Mouse (Mus musculus): ENCODE results near the gene Chchd5. TPM values are rescaled to one million over a fixed set of nuclear protein-coding genes. Genes with fewer than 3 reads are reported as not detected.

Gene Chchd5
- polyA plus RNA-seq, 1 experiment from 2014 or later, result 27.9 TPM

Other genes starting within 250 kb of the Chchd5 start
- 9.4 and 10.9 TPM in 2 replicates for gene Zc3h8, start 185.6 kb upstream of the Chchd5 start, polyA plus RNA-seq (2015; fragmentation: Nextera tagmentation; extraction: Ambion mirVana)
- 3.7 TPM in 2 replicates for gene Zc3h6, start 162.3 kb upstream of the Chchd5 start, polyA plus RNA-seq (2015; fragmentation: Nextera tagmentation; extraction: Ambion mirVana)
- 22.2 and 24.2 TPM in 2 replicates for gene Gm10762, start 162.0 kb upstream of the Chchd5 start, polyA plus RNA-seq (2015; fragmentation: Nextera tagmentation; extraction: Ambion mirVana)
- gene Vinac1, start 81.5 kb upstream of the Chchd5 start, polyA plus RNA-seq (2015; fragmentation: Nextera tagmentation; extraction: Ambion mirVana), result 0.84 and 0.96 TPM in 2 replicates
- 32.4 and 33.1 TPM in 2 replicates for gene Ttl, start 63.8 kb upstream of the Chchd5 start, polyA plus RNA-seq (2015; fragmentation: Nextera tagmentation; extraction: Ambion mirVana)
- gene Polr1b, start 28.7 kb upstream of the Chchd5 start, polyA plus RNA-seq (2015; fragmentation: Nextera tagmentation; extraction: Ambion mirVana), result 17.2 and 18.5 TPM in 2 replicates
- 43.2 and 48.9 TPM in 2 replicates for gene Slc20a1, start 69.1 kb downstream of the Chchd5 start, polyA plus RNA-seq (2015; fragmentation: Nextera tagmentation; extraction: Ambion mirVana)
- 10.0 and 13.1 TPM in 2 replicates for gene Ckap2l, start 167.5 kb downstream of the Chchd5 start, polyA plus RNA-seq (2015; fragmentation: Nextera tagmentation; extraction: Ambion mirVana)
- 0.31 and 0.44 TPM in 2 replicates for gene Il1a, start 180.3 kb downstream of the Chchd5 start, polyA plus RNA-seq (2015; fragmentation: Nextera tagmentation; extraction: Ambion mirVana)
- gene Il1b, start 241.4 kb downstream of the Chchd5 start, polyA plus RNA-seq (2015; fragmentation: Nextera tagmentation; extraction: Ambion mirVana), result 0.24 TPM in 1 of 2 replicates, not detected in the other